Mouse (Mus musculus) ovary, adult 18-20 months (tissue): Measurements from ENCODE around the gene Usp31.

Experiments used
- DNase-seq: peaks from one replicate; pipeline ENCODE4 v3.0.0; 2022; ENCODE audit warnings: low spot score, mixed read lengths

Gene Usp31

GRCm38 (mm10) chr7:121707073-121707667 lies at the start of gene Usp31:
Gene Usp31 (minus strand): TSS chr7:121707253.
- peak; percentile 93 for DNase-seq

- no peak for DNase-seq
These were observed 47.7 kb upstream of the Usp31 start for GRCm38 (mm10) chr7:121754748-121755147.

- no peak for DNase-seq
These were observed 43.2 kb upstream of the Usp31 start for GRCm38 (mm10) chr7:121750244-121750643.

DNA sequence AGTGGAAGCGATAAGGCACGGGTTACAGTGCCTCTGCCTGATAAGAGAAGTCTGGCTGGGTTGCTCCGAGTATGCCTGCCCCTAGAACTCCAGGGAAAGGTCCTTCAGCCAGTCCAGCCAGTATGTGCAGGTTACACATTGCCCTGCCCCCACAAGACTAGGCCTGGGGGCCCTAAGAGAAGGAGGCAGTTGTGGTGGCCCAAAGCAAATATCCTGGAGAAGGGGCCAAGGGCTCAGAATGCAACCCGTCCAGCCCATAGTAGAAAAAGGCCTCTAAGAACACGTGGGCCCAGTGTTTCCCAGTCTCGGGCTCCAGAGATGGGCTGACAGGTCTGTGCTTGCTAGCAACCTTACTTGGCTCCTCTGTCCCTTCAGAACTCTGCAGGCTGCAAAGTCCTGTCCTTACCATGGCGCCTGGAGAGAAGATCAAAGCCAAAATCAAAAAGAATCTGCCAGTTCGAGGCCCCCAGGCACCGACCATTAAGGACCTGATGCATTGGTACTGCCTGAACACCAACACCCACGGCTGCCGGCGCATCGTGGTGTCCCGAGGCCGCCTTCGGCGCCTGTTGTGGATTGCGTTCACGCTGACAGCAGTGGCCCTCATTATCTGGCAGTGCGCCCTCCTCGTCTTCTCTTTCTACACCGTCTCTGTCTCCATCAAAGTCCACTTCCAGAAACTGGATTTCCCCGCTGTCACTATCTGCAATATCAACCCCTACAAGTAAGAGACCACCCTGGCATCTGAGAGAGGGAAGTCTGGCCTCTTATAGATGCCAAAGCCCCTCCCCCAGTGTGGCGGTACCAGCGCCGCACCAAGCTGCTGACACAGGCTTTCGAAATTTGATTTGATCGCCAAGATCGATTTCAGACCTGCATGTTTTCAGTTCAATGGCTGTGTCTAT lies 30.7 kb upstream of the Usp31 start:
- no peak for DNase-seq

GRCm38 (mm10) chr7:121734171-121734831 lies 27.2 kb upstream of the Usp31 start, which contains the start of gene Scnn1g:
Gene Scnn1g (plus strand): TSS chr7:121734479.
- peak; percentile 59 for DNase-seq

GRCm38 (mm10) chr7:121730225-121730624 lies 23.2 kb upstream of the Usp31 start:
- no peak for DNase-seq

GRCm38 (mm10) chr7:121717031-121717430 lies 10.0 kb upstream of the Usp31 start:
- DNase-seq, result no peak

GRCm38 (mm10) chr7:121711171-121711570 lies 4.1 kb upstream of the Usp31 start:
- DNase-seq, result no peak

GRCm38 (mm10) chr7:121706411-121707072 lies 511 bp downstream of the Usp31 start:
- DNase-seq, result peak; percentile 50

GRCm38 (mm10) chr7:121705051-121705450 lies 2.0 kb downstream of the Usp31 start:
- no peak for DNase-seq

- DNase-seq, result no peak
These were observed 5.1 kb downstream of the Usp31 start for GRCm38 (mm10) chr7:121701983-121702382.

GRCm38 (mm10) chr7:121700480-121700879 lies 6.6 kb downstream of the Usp31 start:
- no peak for DNase-seq

GRCm38 (mm10) chr7:121699218-121699617 lies 7.8 kb downstream of the Usp31 start:
- no peak for DNase-seq

- DNase-seq, result no peak
These were observed 9.5 kb downstream of the Usp31 start for GRCm38 (mm10) chr7:121697574-121697973.

DNA sequence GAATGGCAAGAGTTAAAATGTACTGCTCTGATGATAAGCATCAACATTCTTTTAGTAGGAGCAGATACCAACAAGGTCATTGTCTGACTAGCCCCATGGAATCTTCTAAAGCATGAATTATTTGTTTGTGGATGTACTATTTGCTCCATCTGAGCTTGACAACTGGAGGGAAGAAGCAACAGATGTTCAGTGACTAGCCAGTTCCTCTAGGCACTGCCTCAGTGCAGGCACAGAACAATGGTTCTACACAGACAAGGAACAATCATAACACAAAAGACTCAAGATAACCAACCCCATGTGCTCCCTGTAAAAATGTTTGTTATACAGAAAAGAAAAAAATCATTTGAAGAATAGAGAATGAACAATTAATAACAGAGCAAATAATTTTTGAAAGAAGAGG lies 9.9 kb downstream of the Usp31 start:
- no peak for DNase-seq

GRCm38 (mm10) chr7:121691803-121692202 lies 15.2 kb downstream of the Usp31 start:
- no peak for DNase-seq

DNA sequence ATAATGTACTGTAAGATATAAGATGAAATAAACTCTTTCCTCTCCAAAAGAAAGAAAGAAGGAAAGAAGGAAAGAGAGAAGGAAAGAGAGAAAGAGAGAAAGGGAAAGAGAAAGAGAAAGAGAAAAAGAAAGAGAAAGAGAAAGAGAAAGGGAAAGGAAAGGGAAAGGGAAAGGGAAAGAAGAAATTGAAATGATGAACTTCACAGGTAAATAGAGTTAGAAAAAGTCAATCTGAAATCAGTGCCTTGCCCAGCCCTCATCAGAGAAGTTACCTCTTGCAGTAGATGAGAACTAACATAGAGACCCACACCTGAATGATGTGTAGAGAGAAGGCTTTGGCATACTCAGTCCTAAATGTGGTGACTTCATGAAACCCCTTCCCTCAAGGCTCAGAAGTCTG lies 17.7 kb downstream of the Usp31 start:
- no peak for DNase-seq

DNA sequence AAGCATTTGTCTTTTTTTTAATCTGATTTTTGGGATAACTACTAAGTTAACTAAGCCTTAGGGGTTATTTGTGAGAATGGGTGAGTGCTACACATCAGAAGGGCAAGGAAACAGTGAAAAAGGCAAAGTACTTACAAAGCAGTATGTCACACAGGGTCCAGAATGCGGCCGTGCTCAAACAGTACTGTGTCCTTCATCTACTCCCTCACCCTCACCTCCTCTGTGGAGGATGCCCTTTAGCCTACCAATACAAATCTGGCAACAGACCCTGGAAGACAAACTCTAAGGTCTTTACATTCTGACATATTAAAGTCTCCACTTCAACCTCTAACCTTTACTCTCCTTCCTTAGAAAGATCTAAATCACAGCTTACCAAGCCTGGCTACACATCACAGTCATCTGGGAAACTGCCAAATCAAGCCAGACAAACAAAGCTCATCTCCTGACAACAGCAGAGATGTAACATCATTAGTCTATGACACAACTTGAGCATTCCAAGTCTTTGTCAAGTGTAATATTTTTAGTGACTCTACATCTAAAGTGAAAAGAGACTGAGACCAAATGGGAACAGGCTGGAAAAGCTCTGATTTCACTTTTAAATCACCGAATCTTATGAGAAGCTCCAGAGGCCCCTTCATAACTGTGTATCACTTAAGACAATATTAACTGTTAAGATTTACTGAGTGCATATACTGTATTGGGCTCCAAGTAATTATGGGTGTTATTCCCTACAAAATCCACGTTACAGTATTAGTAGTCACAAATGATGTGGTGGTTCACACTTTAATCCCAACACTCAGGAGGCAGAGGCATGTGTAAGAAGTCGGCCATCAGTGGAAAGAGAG lies 21.7 kb downstream of the Usp31 start:
- DNase-seq, result no peak

DNA sequence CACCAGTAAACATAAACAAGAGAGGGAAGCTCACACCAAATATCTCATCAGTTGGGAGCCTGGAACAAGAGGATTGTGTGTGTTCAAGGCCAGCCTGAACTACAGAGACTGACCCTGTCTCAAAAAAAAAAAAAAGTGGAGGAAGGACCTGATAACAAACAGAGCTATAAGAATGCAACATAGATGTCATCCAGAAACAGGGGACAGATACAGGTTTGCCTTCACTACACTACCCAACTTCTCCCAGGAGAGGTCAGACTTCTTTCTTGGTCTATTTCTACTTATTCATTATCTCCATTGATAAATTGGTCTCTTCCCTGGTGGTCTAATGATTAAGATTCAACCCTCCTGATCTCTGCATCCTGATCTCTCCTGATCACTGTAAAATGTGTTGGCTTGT lies 25.9 kb downstream of the Usp31 start:
- no peak for DNase-seq

GRCm38 (mm10) chr7:121677105-121677753 lies 29.8 kb downstream of the Usp31 start:
- no peak for DNase-seq

GRCm38 (mm10) chr7:121660705-121661104 lies 46.3 kb downstream of the Usp31 start:
- DNase-seq, result no peak
